Mouse (Mus musculus) midbrain, embryonic 12.5 days (tissue): ENCODE measurements around the gene Gm11639. TPM values are rescaled to one million over a fixed set of nuclear protein-coding genes. Genes with fewer than 3 reads are reported as not detected.

Experiments
- ATAC-seq: fragments of 200-750 bp; cut with Nextera tagmentation; 2 replicates; pipeline ENCODE4 v1.8.0; 2017; ENCODE audit warnings: low read depth, moderate TSS enrichment, moderate library complexity; ENCODE audit not compliant: low FRiP score
- H3K27ac ChIP-seq: fragments of 300-500 bp; sonication (generic); replicated peaks from 2 replicates; pipeline ENCODE4 v1.5.1; 2016; ENCODE audit warnings: mild to moderate bottlenecking
- H3K27me3 ChIP-seq: fragments of 300-500 bp; sonication (generic); 2 replicates; pipeline ENCODE4 v1.6.1; 2016; ENCODE audit warnings: mild to moderate bottlenecking
- H3K36me3 ChIP-seq: fragments of 300-500 bp; sonication (generic); 2 replicates; pipeline ENCODE4 v1.6.1; 2016
- H3K4me1 ChIP-seq: fragments of 300-500 bp; sonication (generic); 2 replicates; pipeline ENCODE4 v1.6.1; 2016
- H3K4me2 ChIP-seq: fragments of 300-500 bp; sonication (generic); replicated peaks from 2 replicates; pipeline ENCODE4 v1.6.1; 2016; ENCODE audit warnings: mild to moderate bottlenecking, moderate library complexity
- H3K4me3 ChIP-seq: fragments of 300-500 bp; sonication (generic); 2 replicates; pipeline ENCODE4 v1.5.1; 2016; ENCODE audit warnings: mild to moderate bottlenecking
- H3K9ac ChIP-seq: fragments of 300-500 bp; sonication (generic); replicated peaks from 2 replicates; pipeline ENCODE4 v1.6.1; 2016; ENCODE audit warnings: mild to moderate bottlenecking, moderate library complexity
- H3K9me3 ChIP-seq: fragments of 300-500 bp; sonication (generic); 2 replicates; pipeline ENCODE4 v1.6.1; 2016; ENCODE audit warnings: mild to moderate bottlenecking
- WGBS: fragments of 180-500 bp; shearing (Covaris S2); methylation state at CpG from one replicate; pipeline ENCODE4 v1.1.7; 2016; 5-methylcytosine and 5-hydroxymethylcytosine counted together
- polyA plus RNA-seq: library from polyadenylated mRNA; unstranded; fragments of >200 nt; fragmentation: Nextera tagmentation; extraction: Ambion mirVana; gene quantifications from 2 replicates; pipeline ENCODE4 v1.2.1, GENCODE M21; 2016

The Gm11639 gene
- polyA plus RNA-seq, 1 experiment from 2014 or later: not detected

DNA sequence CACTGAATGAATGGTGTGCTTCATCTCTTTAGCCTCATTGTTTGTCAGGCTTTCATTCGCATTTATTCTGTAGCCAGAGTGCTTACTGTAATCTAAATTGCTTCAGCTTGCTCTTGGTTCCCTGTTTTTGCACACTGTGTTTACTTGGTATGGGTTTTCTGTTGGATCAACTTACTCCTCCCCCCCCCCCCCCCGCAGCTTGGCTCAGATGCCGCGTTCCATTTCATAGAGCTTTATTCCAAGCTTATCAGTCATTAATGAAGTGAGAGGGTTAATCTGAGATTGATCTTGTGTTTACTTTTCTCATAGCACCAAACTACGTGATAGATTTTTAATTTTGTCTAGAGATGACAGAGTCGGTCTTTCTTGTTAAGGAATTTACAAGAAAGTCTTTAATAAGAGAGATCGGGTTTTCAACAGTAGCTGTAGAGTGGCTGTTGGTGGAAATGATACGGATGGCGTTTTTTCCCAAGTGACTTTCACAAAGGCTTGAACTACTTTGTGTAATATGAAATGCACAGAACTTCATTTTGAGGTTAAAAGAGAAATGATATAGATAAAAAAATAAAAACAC is 59.6 kb downstream of the Gm11639 start:
- H3K4me3 ChIP-seq: no peak overlapping the region
- WGBS: 88% methylated on average over 9 of the region's 9 CpGs
- H3K9ac ChIP-seq: no peak overlapping the region
- H3K9me3 ChIP-seq: no peaks in the 10 kb centered on the region
- H3K27ac ChIP-seq: no peak overlapping the region
- H3K4me1 ChIP-seq: no peaks in the 10 kb centered on the region
- no peaks in the 10 kb centered on the region for H3K27me3 ChIP-seq
- no peaks in the 10 kb centered on the region for H3K36me3 ChIP-seq
- no peak overlapping the region for H3K4me2 ChIP-seq
- no peak for ATAC-seq

DNA sequence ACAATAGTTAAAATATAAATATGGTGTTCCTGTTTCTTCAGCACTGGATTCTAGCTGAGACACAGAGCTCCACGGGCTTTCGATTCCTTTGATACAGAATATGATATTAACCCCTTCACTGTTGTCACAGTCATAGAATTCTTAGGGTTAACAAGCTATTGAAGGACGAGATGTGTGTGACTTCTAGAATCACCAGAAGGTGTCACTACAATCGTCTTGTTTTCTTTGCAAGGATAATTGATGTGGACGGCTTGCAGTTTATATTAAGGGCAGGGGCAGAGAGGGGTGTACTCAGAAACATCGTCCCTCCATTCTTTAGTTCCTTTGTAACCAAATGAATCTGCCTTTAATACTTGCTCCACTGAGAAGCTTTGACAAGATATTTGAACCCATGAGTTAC is 80.3 kb downstream of the Gm11639 start:
- no peaks in the 10 kb centered on the region for H3K27me3 ChIP-seq
- no peak for ATAC-seq
- no peak overlapping the region for H3K4me3 ChIP-seq
- no peaks in the 10 kb centered on the region for H3K36me3 ChIP-seq
- no peaks in the 10 kb centered on the region for H3K4me1 ChIP-seq
- H3K9me3 ChIP-seq: no peaks in the 10 kb centered on the region
- H3K9ac ChIP-seq: no peak overlapping the region
- no peak overlapping the region for H3K4me2 ChIP-seq
- WGBS: 39% methylated on average over 6 of the region's 6 CpGs
- no peak overlapping the region for H3K27ac ChIP-seq

DNA sequence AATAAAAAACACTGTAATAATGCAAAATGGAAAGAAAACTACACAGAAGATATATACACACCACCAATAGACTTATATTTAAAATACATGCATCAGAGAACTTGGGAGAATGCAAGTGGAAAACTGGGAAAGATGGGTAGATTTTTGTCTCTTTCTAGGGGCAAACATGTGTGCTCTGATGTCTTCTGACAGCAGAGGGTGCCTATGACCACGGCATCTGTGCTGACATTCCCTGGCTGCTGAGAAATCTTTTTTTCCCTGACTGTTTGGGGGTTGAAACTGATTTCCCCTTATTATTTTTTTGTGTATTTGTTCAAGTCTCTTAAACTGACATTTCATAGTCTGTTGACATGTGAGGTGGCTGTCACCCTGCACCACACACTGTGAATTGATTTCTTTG is 81.6 kb downstream of the Gm11639 start:
- Histone ChIP-seq H3K36me3 (no peaks in the 10 kb centered on the region), H3K9ac (no peak overlapping the region), H3K27ac (no peak overlapping the region), H3K4me3 (no peak overlapping the region), H3K9me3 (no peaks in the 10 kb centered on the region), H3K4me1 (no peaks in the 10 kb centered on the region), H3K4me2 (no peak overlapping the region), H3K27me3 (no peaks in the 10 kb centered on the region)
- ATAC-seq: no peak
- WGBS: 50% methylated on average over 1 of the region's 1 CpGs

DNA sequence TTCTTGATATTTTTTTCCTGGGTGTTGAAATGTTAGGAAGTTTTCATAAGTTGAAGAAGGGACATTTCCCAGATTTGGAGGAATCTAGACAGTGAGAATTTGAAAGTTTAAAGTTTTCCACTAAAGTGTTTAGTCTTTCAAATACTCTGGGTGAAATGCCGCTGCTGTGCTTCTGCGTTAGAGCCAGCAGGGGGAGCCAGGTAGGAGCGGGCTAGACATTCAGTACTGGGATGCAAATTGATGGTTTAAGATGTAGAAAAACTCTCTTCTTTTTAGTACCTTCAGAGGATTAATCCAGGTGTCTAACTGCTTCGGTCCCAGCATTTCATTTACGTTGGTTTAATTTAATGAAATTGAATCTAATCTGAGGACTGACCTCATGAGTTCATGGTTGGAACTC is 82.6 kb downstream of the Gm11639 start:
- ATAC-seq: no peak
- H3K9me3 ChIP-seq: no peaks in the 10 kb centered on the region
- H3K4me1 ChIP-seq: no peaks in the 10 kb centered on the region
- WGBS: 9% methylated on average over 5 of the region's 5 CpGs
- H3K27me3 ChIP-seq: no peaks in the 10 kb centered on the region
- H3K27ac ChIP-seq: no peak overlapping the region
- H3K4me2 ChIP-seq: no peak overlapping the region
- H3K36me3 ChIP-seq: no peaks in the 10 kb centered on the region
- H3K9ac ChIP-seq: no peak overlapping the region
- H3K4me3 ChIP-seq: no peak overlapping the region

DNA sequence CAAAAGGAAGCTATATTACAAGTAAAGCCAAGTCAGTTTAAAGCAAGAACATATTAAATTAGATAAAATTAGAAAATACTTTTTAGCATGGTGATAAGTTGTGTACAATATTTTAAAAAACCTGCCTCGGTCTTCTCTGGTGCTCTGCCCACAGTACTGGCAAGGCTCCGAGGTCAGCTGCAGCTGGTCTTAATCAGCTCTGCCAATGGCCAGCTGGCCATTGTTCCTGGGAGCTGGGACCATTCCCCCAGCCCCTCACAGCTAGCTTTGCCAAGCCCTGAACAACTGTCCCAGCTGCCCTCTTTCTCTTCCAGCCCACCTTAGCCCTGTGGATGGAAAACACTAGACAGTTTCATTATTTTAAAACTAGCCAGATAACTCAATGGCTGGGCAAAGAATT is 93.3 kb downstream of the Gm11639 start:
- no peak overlapping the region for H3K27ac ChIP-seq
- no peaks in the 10 kb centered on the region for H3K36me3 ChIP-seq
- no peaks in the 10 kb centered on the region for H3K9me3 ChIP-seq
- 89% methylated on average over 2 of the region's 2 CpGs for WGBS
- no peak overlapping the region for H3K9ac ChIP-seq
- no peak overlapping the region for H3K4me3 ChIP-seq
- no peak for ATAC-seq
- H3K4me1 ChIP-seq: no peaks in the 10 kb centered on the region
- no peaks in the 10 kb centered on the region for H3K27me3 ChIP-seq
- no peak overlapping the region for H3K4me2 ChIP-seq

DNA sequence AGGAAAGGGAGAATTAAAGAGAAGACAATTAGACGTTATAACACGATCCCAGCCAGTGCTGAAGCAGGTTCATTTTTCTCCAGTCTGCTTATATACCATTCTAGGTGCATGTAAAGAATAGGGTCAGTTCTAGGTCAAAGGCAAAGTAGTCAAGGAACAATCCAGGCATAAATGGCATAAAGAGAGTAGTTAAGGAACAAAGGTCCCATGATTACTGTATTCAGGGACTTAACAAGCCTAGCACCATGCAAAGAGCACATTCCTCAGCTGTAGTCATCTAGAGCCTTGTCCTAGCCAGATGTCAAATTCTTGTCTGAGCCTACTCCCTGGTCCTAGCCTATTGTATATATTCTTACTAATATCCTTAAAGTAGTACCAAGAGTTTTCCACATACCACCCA is 259.2 kb downstream of the Gm11639 start:
- WGBS: 72% methylated on average over 2 of the region's 2 CpGs
- Histone ChIP-seq H3K9ac (no peak overlapping the region), H3K36me3 (no peaks in the 10 kb centered on the region), H3K4me1 (no peaks in the 10 kb centered on the region), H3K27ac (no peak overlapping the region), H3K4me2 (no peak overlapping the region), H3K9me3 (no peaks in the 10 kb centered on the region), H3K4me3 (no peak overlapping the region), H3K27me3 (no peaks in the 10 kb centered on the region)
- ATAC-seq: no peak

DNA sequence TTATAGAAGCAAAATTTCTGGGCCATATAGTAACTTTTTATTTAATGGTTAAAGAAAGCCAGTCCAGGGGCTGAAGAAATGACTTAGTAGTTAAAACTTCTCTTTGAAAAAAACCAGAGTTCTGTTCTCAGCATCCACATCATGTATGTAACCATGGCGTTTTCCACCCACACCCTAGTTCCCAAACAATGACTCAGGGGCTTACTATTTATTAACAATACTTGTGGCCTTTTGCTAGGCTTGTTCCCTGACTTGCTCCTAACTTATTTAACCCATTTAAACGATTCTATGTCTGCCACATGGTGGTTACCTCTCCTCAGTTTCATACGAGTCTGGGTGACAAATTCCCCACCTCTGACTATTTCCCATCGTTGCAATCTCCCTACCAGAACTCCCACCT is 266.8 kb downstream of the Gm11639 start:
- H3K27me3 ChIP-seq: no peaks in the 10 kb centered on the region
- ATAC-seq: no peak
- no peaks in the 10 kb centered on the region for H3K9me3 ChIP-seq
- WGBS: 76% methylated on average over 4 of the region's 4 CpGs
- no peak overlapping the region for H3K27ac ChIP-seq
- no peak overlapping the region for H3K4me2 ChIP-seq
- H3K4me1 ChIP-seq: no peaks in the 10 kb centered on the region
- H3K9ac ChIP-seq: no peak overlapping the region
- H3K4me3 ChIP-seq: no peak overlapping the region
- H3K36me3 ChIP-seq: no peaks in the 10 kb centered on the region

DNA sequence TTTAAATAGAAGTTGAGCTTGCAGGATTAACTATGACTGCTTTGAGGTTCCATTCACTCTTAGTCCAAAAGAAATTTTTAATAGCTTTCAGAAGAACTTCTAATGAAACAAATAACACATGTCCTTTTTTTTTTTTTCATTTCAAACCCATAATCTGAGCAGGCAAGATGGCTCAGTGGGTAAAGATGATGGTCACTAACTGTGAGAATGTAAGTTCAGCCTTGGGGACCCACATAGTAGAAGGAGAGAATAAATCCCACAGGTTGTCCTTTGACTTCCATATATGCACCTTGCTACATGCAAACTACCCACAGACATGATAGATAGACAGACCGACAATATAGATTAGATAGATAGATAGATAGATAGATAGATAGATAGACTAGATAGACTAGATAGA is 282.4 kb downstream of the Gm11639 start:
- no peak overlapping the region for H3K27ac ChIP-seq
- WGBS: 97% methylated on average over 1 of the region's 1 CpGs
- no peak overlapping the region for H3K4me2 ChIP-seq
- H3K4me1 ChIP-seq: no peaks in the 10 kb centered on the region
- no peaks in the 10 kb centered on the region for H3K27me3 ChIP-seq
- no peak for ATAC-seq
- no peaks in the 10 kb centered on the region for H3K36me3 ChIP-seq
- H3K9ac ChIP-seq: no peak overlapping the region
- no peak overlapping the region for H3K4me3 ChIP-seq
- H3K9me3 ChIP-seq: no peaks in the 10 kb centered on the region

DNA sequence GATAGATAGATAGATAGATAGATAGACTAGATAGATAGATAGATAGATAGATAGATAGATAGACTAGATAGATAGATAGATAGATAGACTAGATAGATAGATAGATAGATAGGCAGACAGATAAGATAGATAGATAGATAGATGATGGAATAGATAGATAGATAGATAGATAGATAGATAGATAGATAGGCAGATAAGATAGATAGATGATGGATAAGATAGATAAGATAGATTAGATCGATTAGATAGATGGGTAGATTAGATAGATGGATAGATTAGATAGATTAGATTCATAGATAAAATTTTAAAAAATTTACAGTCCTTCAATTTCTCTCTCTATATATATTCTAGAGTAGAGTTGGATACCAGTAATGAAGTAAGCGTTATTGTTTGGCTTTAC is 282.9 kb downstream of the Gm11639 start:
- 86% methylated on average over 2 of the region's 2 CpGs for WGBS
- Histone ChIP-seq H3K4me1 (no peaks in the 10 kb centered on the region), H3K9me3 (no peaks in the 10 kb centered on the region), H3K4me3 (no peak overlapping the region), H3K36me3 (no peaks in the 10 kb centered on the region), H3K9ac (no peak overlapping the region), H3K27me3 (no peaks in the 10 kb centered on the region), H3K4me2 (no peak overlapping the region), H3K27ac (no peak overlapping the region)
- no peak for ATAC-seq

DNA sequence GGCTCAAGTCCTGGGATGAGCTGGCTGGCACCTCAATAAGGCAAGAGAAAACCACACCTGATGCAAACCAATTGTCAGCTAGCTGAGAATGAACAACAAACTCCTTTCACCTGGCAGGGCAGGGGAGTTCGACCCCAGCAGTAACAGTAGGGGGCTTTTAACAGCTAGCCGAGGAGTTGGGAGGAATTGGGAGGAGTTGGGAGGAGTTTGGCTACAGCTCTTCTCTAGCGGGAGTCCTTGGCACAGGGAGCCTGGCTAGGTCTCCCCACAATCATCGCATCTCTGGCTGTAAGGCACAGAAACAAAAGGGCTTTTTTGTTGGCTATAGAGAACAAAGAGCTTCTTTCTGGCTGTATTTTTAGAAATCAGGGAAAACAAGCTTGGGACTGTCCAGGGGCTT is 285.8 kb downstream of the Gm11639 start:
- no peak for ATAC-seq
- no peaks in the 10 kb centered on the region for H3K9me3 ChIP-seq
- H3K9ac ChIP-seq: no peak overlapping the region
- WGBS: 4% methylated on average over 4 of the region's 4 CpGs
- H3K27me3 ChIP-seq: no peaks in the 10 kb centered on the region
- H3K4me1 ChIP-seq: no peaks in the 10 kb centered on the region
- H3K36me3 ChIP-seq: no peaks in the 10 kb centered on the region
- H3K27ac ChIP-seq: no peak overlapping the region
- H3K4me3 ChIP-seq: no peak overlapping the region
- H3K4me2 ChIP-seq: no peak overlapping the region

DNA sequence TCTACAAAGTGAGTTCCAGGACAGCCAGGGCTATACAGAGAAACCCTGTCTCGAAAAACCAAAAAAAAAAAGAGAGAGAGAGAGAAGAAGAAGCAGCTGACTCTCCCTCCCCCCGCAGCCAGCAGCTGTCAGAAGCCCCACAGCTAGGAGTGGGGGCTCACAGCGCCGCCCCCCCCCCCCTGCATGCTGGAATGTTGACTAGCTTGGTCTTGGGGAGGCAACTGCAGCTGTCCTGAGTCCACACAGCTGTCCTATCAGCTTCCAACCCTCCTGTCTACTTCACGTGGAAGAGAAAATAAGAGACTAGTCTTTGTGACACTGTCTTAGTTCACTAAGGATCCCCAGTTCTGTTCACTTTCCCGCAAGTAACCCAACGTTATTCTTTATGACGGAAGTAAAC is 287.0 kb downstream of the Gm11639 start:
- WGBS: 87% methylated on average over 5 of the region's 8 CpGs
- ATAC-seq: no peak
- Histone ChIP-seq H3K9ac (no peak overlapping the region), H3K27ac (no peak overlapping the region), H3K9me3 (no peaks in the 10 kb centered on the region), H3K4me2 (no peak overlapping the region), H3K27me3 (no peaks in the 10 kb centered on the region), H3K36me3 (no peaks in the 10 kb centered on the region), H3K4me1 (no peaks in the 10 kb centered on the region), H3K4me3 (no peak overlapping the region)

DNA sequence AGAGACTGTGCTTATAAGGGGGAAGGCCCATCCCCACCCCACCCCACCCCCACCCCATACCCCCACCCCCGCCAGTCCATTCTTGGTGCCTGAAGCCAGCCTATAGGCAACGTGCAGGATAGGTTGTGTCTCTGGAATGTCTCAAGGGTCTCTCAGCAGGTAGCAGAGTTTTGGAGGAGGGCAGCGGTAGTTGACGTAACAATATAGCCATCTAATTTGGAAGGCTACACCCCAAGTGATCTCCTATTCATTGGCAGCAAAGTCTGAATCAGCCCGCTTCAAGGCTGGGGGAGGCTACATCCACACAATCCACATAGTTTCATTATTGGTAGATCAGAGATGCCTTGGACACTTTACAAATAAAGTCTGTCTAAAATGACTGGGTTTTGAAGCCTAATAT is 292.5 kb downstream of the Gm11639 start:
- ATAC-seq: no peak
- WGBS: 80% methylated on average over 5 of the region's 5 CpGs
- Histone ChIP-seq H3K4me3 (no peak overlapping the region), H3K9ac (no peak overlapping the region), H3K4me2 (no peak overlapping the region), H3K27me3 (no peaks in the 10 kb centered on the region), H3K27ac (no peak overlapping the region), H3K9me3 (no peaks in the 10 kb centered on the region), H3K4me1 (no peaks in the 10 kb centered on the region), H3K36me3 (no peaks in the 10 kb centered on the region)

DNA sequence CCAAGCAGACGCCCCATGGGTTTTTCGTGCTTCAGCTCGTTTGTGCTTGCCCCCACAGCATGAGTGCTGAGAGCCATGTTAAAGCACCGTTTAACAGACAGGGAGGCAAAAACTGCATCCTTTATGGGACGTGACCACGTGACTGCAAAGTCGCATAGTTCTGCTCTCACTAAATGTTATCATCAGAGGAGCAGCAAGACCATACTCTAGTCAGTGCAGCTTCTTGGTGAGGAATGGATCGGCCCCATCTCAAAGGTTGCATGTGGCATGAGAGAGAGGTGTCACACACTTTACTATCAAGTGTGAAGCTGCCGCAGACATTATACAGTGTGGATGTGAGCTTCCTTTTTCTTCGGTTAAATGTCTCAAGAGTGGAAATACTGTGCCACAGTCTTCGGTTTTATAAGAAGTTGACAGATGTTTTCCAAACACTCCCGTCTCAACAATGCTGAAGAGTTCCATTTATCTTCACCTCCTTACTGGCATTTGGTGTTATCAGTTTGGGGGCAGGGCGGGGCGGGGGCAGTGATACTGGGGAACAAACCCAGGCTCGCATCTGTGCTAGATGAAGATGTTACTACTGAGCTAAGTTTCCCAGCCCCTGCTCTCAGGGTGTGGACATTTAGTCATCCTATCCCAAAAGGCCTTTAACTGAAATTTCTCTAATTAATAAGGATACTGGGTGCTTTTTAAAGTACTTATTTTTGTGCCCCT is 296.0 kb downstream of the Gm11639 start:
- 84% methylated on average over 15 of the region's 15 CpGs for WGBS
- no peaks in the 10 kb centered on the region for H3K9me3 ChIP-seq
- no peak overlapping the region for H3K4me3 ChIP-seq
- no peak for ATAC-seq
- no peak overlapping the region for H3K9ac ChIP-seq
- H3K4me1 ChIP-seq: no peaks in the 10 kb centered on the region
- H3K27ac ChIP-seq: no peak overlapping the region
- no peaks in the 10 kb centered on the region for H3K27me3 ChIP-seq
- H3K36me3 ChIP-seq: no peaks in the 10 kb centered on the region
- no peak overlapping the region for H3K4me2 ChIP-seq
